Mouse (Mus musculus): ENCODE results near the gene Spin2g. TPM values are rescaled to one million over a fixed set of nuclear protein-coding genes. Genes with fewer than 3 reads are reported as not detected.
"Not testable (repeated sequence)": the region's sequence is repeated elsewhere in the genome, so short reads cannot be mapped to it uniquely, and the experiment has no call there.

Gene Spin2g
- polyA plus RNA-seq (2012), result not detected in 2 replicates

DNA sequence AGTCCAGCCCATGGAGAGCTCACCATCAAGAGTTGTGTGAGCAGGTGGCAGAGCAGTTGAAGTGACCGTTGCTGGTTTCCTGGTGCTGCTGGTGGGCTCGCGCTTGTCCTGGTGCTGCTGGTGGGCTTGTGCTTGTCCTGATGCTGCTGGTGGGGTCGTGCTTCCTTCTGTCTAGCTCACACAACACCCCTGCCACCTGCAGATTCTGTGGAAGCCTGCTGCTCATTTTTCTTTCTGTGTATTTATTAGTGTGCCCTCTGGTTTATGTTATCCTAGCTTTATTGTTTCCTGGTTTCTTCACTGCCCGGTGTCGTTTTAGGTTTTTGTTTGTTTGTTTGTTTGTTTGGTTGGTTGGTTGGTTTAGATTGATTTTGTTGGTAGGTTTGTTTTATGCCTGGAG, at the start of gene Spin2g:
Gene Spin2g (minus strand): TSS at position 101 of the 400 bp plus-strand sequence.
- not testable (repeated sequence) for H3K36me3 ChIP-seq (ENCODE audit: control insufficient read depth)

More for the DNA sequence above, at the start of gene Spin2g:
- H3K27me3 ChIP-seq (ENCODE audit: control insufficient read depth); H3K9me3 ChIP-seq (ENCODE audit: control insufficient read depth, low read length); H3K4me1 ChIP-seq (ENCODE audit: control insufficient read depth); H3K4me3 ChIP-seq (replicated peaks): not testable (repeated sequence)

Other genes starting within 250 kb of the Spin2g start
- gene Btbd35f9, start 77.2 kb downstream of the Spin2g start, polyA plus RNA-seq (2012), result not detected in 2 replicates
- gene Btbd35f8, start 211.8 kb upstream of the Spin2g start, polyA plus RNA-seq (2012), result not detected in 2 replicates